Mouse (Mus musculus) limb, embryonic 12.5 days (tissue): Measurements from ENCODE around the gene Trim28. TPM values are rescaled to one million over a fixed set of nuclear protein-coding genes. Genes with fewer than 3 reads are reported as not detected.

Experiments
- polyA plus RNA-seq: library from polyadenylated mRNA; unstranded; fragments of >200 nt; fragmentation: Nextera tagmentation; extraction: Ambion mirVana; gene quantifications from 2 replicates; pipeline ENCODE4 v1.2.1, GENCODE M21; 2016

Gene Trim28
- polyA plus RNA-seq, 1 experiment from 2014 or later: 496 TPM

Other genes starting within 250 kb of the Trim28 start
- 17.4 and 17.8 TPM in 2 replicates for gene Zscan18, start 195.5 kb upstream of the Trim28 start, polyA plus RNA-seq
- 19.7 TPM in 2 replicates for gene Zfp329, start 180.3 kb upstream of the Trim28 start, polyA plus RNA-seq
- 34.9 and 37.4 TPM in 2 replicates for gene Zfp110, start 164.4 kb upstream of the Trim28 start, polyA plus RNA-seq
- 7.1 and 8.0 TPM in 2 replicates for gene Zfp128, start 117.9 kb upstream of the Trim28 start, polyA plus RNA-seq
- 15.6 and 16.4 TPM in 2 replicates for gene Zscan22, start 101.3 kb upstream of the Trim28 start, polyA plus RNA-seq
- 884 and 916 TPM in 2 replicates for gene Rps5, start 76.8 kb upstream of the Trim28 start, polyA plus RNA-seq
- gene Rnf225, start 71.7 kb upstream of the Trim28 start, polyA plus RNA-seq: 0.70 and 0.83 TPM in 2 replicates
- gene Zfp324, start 33.3 kb upstream of the Trim28 start, polyA plus RNA-seq: 10.9 and 13.3 TPM in 2 replicates
- 11.4 and 13.5 TPM in 2 replicates for gene Zfp446, start 21.3 kb upstream of the Trim28 start, polyA plus RNA-seq
- gene Slc27a5, start 922 bp upstream of the Trim28 start, polyA plus RNA-seq: 0.12 TPM in 1 of 2 replicates, not detected in the other
- gene Zbtb45, start 10.9 kb downstream of the Trim28 start, polyA plus RNA-seq: 28.7 and 29.9 TPM in 2 replicates
- gene Chmp2a, start 35.7 kb downstream of the Trim28 start, polyA plus RNA-seq: 102 and 104 TPM in 2 replicates
- gene Ube2m, start 39.2 kb downstream of the Trim28 start, polyA plus RNA-seq: 160 and 165 TPM in 2 replicates
- gene Mzf1, start 55.6 kb downstream of the Trim28 start, polyA plus RNA-seq: 3.8 and 3.9 TPM in 2 replicates
- gene Vmn1r85, start 96.1 kb downstream of the Trim28 start, polyA plus RNA-seq: not detected in 2 replicates
- not detected in 2 replicates for gene Vmn1r86, start 120.8 kb downstream of the Trim28 start, polyA plus RNA-seq
- gene Vmn1r87, start 141.0 kb downstream of the Trim28 start, polyA plus RNA-seq: not detected in 2 replicates
- gene Vmn1r88, start 160.5 kb downstream of the Trim28 start, polyA plus RNA-seq: not detected in 2 replicates
- not detected in 2 replicates for gene Vmn1r89, start 213.9 kb downstream of the Trim28 start, polyA plus RNA-seq